Mouse (Mus musculus) lung, postnatal 0 days (tissue): Measurements from ENCODE around the gene B430306N03Rik. TPM values are rescaled to one million over a fixed set of nuclear protein-coding genes. Genes with fewer than 3 reads are reported as not detected.
A peak's percentile ranks its signal among the peaks of the same experiment; 100 is the strongest.
"Not testable (repeated sequence)": the region's sequence is repeated elsewhere in the genome, so short reads cannot be mapped to it uniquely, and the experiment has no call there.

Source experiments
- ATAC-seq: fragments of 200-750 bp; cut with Nextera tagmentation; 2 replicates; pipeline ENCODE4 v1.8.0; 2017; ENCODE audit warnings: moderate library complexity
- DNase-seq: peaks from one replicate; pipeline ENCODE4 v3.0.0-alpha.2; 2016; ENCODE audit warnings: low spot score
- H3K27ac ChIP-seq: fragments of 300-500 bp; sonication (generic); 2 replicates; pipeline ENCODE4 v1.5.1; 2014; ENCODE audit warnings: antibody characterized with exemption, mild to moderate bottlenecking, low read length, mixed read lengths
- H3K27me3 ChIP-seq: fragments of 300-500 bp; sonication (generic); replicated peaks from 2 replicates; pipeline ENCODE4 v1.6.1; 2014; ENCODE audit warnings: low read length, mixed read lengths; ENCODE audit not compliant: insufficient read depth
- H3K36me3 ChIP-seq: fragments of 300-500 bp; sonication (generic); 2 replicates; pipeline ENCODE4 v1.6.1; 2014; ENCODE audit warnings: low read length, mixed read lengths; ENCODE audit not compliant: insufficient read depth
- H3K4me1 ChIP-seq: fragments of 300-500 bp; sonication (generic); 2 replicates; pipeline ENCODE4 v1.6.1; 2014; ENCODE audit warnings: antibody characterized with exemption, low read depth, low read length, mixed read lengths; ENCODE audit not compliant: insufficient read depth
- H3K4me2 ChIP-seq: fragments of 300-500 bp; sonication (generic); replicated peaks from 2 replicates; pipeline ENCODE4 v1.6.1; 2014; ENCODE audit warnings: low read depth, mild to moderate bottlenecking, low read length, moderate library complexity, mixed read lengths
- H3K4me3 ChIP-seq: fragments of 300-500 bp; sonication (generic); 2 replicates; pipeline ENCODE4 v1.5.1; 2014; ENCODE audit warnings: low read depth, low read length
- H3K9ac ChIP-seq: fragments of 300-500 bp; sonication (generic); replicated peaks from 2 replicates; pipeline ENCODE4 v1.6.1; 2014; ENCODE audit warnings: low read depth, mild to moderate bottlenecking
- H3K9me3 ChIP-seq: fragments of 300-500 bp; sonication (generic); 2 replicates; pipeline ENCODE4 v1.6.1; 2016; ENCODE audit warnings: low read length, mixed read lengths
- CTCF ChIP-seq: IDR thresholded peaks from 2 replicates; pipeline ENCODE4 v1.5.1; 2016; ENCODE audit warnings: antibody characterized with exemption, mild to moderate bottlenecking
- EP300 ChIP-seq: IDR thresholded peaks from 2 replicates; pipeline ENCODE4 v1.6.1; 2016; ENCODE audit warnings: antibody characterized with exemption, mild to moderate bottlenecking, control low read depth
- WGBS: fragments of 180-500 bp; shearing (Covaris S2); extraction: QIAGEN DNeasy Blood & Tissue Kit; methylation state at CpG from one replicate; pipeline ENCODE4 v1.1.7; 2014; 5-methylcytosine and 5-hydroxymethylcytosine counted together
- polyA plus RNA-seq: library from polyadenylated mRNA; unstranded; fragments of >200 nt; fragmentation: Nextera tagmentation; extraction: Ambion mirVana; gene quantifications from 2 replicates; pipeline ENCODE4 v1.2.1, GENCODE M21; 2015

B430306N03Rik gene
- polyA plus RNA-seq, 1 experiment from 2014 or later: 0.58 TPM

DNA sequence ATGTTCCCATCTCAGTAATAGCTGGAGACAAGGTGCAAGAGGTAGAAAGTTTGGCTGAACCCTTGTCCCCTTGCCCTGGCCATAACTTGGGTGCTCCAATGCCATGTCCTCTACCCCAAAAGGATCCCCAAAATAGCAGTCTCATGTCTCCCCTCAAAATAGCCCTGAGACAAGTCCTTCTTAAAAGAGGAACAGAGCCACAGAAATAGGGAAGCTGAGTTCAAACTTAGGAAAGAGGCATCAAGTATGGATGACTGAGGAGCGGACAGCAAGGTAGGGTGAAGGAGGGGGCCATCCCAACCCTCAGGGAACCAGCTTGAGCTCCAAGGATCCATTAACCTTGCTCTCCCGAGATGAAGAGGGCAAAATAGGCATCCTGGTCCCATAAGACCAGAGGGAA is 31.3 kb downstream of the B430306N03Rik start:
- Histone ChIP-seq H3K27me3 (no peaks in the 10 kb centered on the region), H3K36me3 (no peaks in the 10 kb centered on the region), H3K4me3 (no peak overlapping the region), H3K4me2 (no peak overlapping the region), H3K9me3 (no peaks in the 10 kb centered on the region), H3K27ac (no peak overlapping the region), H3K9ac (no peak overlapping the region), H3K4me1 (no peaks in the 10 kb centered on the region)
- DNase-seq (peak; percentile 35), ATAC-seq (no peak)
- no peak for TF ChIP-seq CTCF
- TF ChIP-seq EP300: no peak
- WGBS: 54% methylated on average over 2 of the region's 2 CpGs

DNA sequence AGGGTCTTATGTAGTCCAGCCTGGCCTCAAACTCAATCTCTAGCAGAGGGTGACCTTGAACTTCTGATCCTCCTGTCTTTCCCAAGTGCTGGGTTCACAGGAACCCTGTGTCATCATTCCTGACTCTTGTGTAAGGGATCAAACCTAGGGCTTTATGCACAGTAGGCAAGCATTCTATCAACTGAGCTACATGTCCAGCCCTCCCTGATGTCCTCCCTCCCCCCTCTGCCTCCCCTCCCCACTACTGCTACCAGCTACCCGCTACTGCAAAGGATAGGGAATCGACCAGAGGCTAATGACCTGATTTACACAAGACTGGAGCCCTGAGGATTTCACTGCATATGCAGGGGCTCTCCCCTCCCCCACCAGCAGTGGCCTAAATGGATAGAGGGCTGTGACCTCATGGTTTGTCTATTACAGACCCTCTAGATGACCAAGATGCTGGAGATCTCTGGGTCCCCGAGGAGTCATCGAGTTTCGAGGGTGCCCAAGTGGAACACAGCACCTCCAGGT is 34.8 kb downstream of the B430306N03Rik start:
- no peaks in the 10 kb centered on the region for H3K27me3 ChIP-seq
- TF ChIP-seq EP300: no peak
- no peak for TF ChIP-seq CTCF
- no peaks in the 10 kb centered on the region for H3K9me3 ChIP-seq
- no peak overlapping the region for H3K4me3 ChIP-seq
- H3K36me3 ChIP-seq: no peaks in the 10 kb centered on the region
- H3K27ac ChIP-seq: no peak overlapping the region
- H3K9ac ChIP-seq: no peak overlapping the region
- no peak overlapping the region for H3K4me2 ChIP-seq
- WGBS: 74% methylated on average over 5 of the region's 5 CpGs
- ATAC-seq (no peak), DNase-seq (no peak)
- no peaks in the 10 kb centered on the region for H3K4me1 ChIP-seq

DNA sequence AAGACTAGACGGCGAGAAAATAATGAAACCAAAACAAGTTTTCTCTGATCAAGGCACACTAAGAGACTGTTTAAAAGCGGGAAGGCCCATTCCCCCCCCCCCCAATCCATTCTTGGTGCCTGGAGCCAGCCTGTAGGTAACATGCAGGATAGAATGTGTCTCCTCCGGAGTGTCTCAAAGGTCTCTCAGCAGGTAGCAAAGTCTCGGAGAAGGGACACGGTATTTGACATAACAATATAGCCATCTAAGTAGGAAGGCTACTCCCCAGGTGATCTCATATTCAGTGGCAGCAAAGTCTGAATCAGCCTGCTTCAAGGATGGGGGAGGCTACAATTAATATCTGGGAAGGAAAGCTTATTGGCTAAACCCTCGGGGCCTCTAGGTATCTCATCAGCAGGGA is 37.0 kb downstream of the B430306N03Rik start:
- not testable (repeated sequence) for H3K4me3 ChIP-seq, H3K36me3 ChIP-seq, H3K9ac ChIP-seq, ATAC-seq, H3K27me3 ChIP-seq, H3K27ac ChIP-seq, H3K4me1 ChIP-seq, H3K4me2 ChIP-seq, H3K9me3 ChIP-seq, DNase-seq
- WGBS: 80% methylated on average over 7 of the region's 7 CpGs

DNA sequence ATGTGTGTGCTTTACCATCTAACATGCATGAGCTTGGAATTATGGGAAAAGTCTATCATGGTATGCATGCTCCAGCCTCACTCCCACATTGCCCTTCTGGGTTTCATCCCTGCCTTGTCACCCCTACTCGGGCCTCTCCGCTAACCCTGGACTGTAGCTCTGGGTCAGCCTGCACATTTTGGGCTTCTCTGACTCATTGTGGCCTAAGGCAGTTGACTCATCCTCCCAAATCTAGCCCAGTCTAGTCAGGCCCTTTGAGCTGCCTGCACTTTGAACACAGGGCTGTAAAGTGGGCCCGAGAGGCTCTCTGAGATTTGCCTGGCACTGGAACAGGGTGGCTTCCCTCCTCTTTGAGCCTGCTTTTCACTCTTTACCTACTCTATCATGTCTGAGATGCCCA is 39.9 kb downstream of the B430306N03Rik start:
- DNase-seq (no peak), ATAC-seq (no peak)
- no peak overlapping the region for H3K4me3 ChIP-seq
- no peak overlapping the region for H3K9ac ChIP-seq
- H3K4me2 ChIP-seq: no peak overlapping the region
- H3K27ac ChIP-seq: no peak overlapping the region
- TF ChIP-seq CTCF (no peak), EP300 (no peak)
- 90% methylated on average over 3 of the region's 3 CpGs for WGBS
- H3K27me3 ChIP-seq: no peaks in the 10 kb centered on the region
- no peaks in the 10 kb centered on the region for H3K4me1 ChIP-seq
- no peaks in the 10 kb centered on the region for H3K36me3 ChIP-seq
- no peaks in the 10 kb centered on the region for H3K9me3 ChIP-seq

DNA sequence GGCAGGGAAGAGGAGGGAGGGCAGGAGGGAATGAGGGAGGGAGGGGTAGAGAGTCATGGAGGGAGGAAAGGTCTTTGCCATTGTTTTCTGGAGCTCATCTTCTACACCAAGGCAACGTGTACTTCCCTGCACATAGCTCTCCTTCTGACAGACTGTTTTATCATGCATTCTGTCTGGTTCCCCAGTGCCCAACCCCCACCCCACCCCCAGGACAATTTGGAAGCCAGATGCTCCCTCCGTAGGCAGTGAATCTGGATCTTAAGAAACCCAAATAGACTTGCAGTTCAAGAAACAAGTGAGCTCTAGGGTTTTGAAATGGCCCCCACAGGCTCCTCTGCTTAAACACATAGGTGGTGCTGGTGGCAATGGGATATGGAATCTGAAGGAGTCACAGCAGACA is 42.0 kb downstream of the B430306N03Rik start:
- no peak for ATAC-seq
- WGBS: 59% methylated on average over 2 of the region's 2 CpGs
- Histone ChIP-seq H3K9ac (no peak overlapping the region), H3K27ac (no peak overlapping the region), H3K4me1 (no peaks in the 10 kb centered on the region), H3K36me3 (no peaks in the 10 kb centered on the region), H3K4me2 (no peak overlapping the region), H3K4me3 (no peak overlapping the region), H3K9me3 (no peaks in the 10 kb centered on the region), H3K27me3 (no peaks in the 10 kb centered on the region)
- TF ChIP-seq CTCF (no peak), EP300 (no peak)
- no peak for DNase-seq

DNA sequence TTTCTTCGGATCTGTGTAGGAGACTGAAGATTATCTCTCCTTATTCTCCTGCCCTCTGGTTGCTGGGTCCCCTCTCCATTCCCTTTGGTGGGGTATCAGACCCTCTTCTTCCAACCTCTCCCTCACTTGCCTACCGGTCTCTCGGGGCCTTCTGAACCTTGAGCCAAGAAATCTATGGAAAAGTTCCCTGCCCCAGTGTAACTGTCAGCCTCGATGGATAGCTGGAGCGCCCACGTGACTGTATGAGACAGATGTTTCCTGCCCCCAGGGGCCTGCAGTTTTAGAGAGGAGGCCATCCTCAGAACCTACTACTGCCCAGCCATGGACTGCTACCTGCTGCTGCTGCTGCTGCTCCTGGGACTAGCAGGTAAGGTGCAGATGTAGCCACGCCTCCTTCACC is 43.7 kb downstream of the B430306N03Rik start, which contains the start of gene Treml1:
TSS of gene Treml1 (plus strand) at position 301 of the 400 bp plus-strand sequence.
- no peaks in the 10 kb centered on the region for H3K4me1 ChIP-seq
- no peaks in the 10 kb centered on the region for H3K27me3 ChIP-seq
- ATAC-seq: no peak
- no peak within 1 kb of the TSS for H3K9ac ChIP-seq
- H3K9me3 ChIP-seq: no peaks in the 10 kb centered on the region
- H3K27ac ChIP-seq: no peak within 1 kb of the TSS
- TF ChIP-seq CTCF (no peak), EP300 (no peak)
- no peak within 1 kb of the TSS for H3K4me2 ChIP-seq
- H3K36me3 ChIP-seq: no peaks in the 10 kb centered on the region
- no peak for DNase-seq
- no peak within 1 kb of the TSS for H3K4me3 ChIP-seq
- WGBS: 50% methylated on average over 7 of the region's 7 CpGs

DNA sequence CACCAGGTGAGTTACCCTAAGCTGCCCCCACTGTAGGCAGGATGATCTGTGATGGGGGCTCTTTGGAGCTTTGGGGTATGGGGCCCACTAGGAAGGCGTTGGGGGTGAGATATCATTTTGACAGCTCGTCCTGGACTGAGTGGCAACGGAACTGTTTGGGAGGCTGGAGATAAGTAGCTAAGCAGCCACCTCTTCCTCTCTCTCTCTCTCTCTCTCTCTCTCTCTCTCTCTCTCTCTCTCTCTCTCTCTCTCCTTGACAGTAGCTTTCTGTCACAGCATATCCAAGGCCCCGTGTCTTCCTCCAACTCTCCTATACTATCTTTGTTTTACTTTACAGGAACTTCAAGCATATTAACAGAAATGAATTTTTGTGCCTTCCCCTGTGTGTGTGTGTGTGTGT is 44.5 kb downstream of the B430306N03Rik start:
- no peak overlapping the region for H3K27ac ChIP-seq
- no peak overlapping the region for H3K4me3 ChIP-seq
- H3K9me3 ChIP-seq: no peaks in the 10 kb centered on the region
- DNase-seq (no peak), ATAC-seq (no peak)
- no peak for TF ChIP-seq EP300
- no peak for TF ChIP-seq CTCF
- no peaks in the 10 kb centered on the region for H3K4me1 ChIP-seq
- H3K36me3 ChIP-seq: no peaks in the 10 kb centered on the region
- 22% methylated on average over 4 of the region's 4 CpGs for WGBS
- H3K27me3 ChIP-seq: no peaks in the 10 kb centered on the region
- no peak overlapping the region for H3K4me2 ChIP-seq
- H3K9ac ChIP-seq: no peak overlapping the region
